Mouse (Mus musculus) spleen, adult 2 months (tissue): ENCODE measurements at regions not wholly inside any gene's neighbourhood (a gene's known extent, or its start where the extent isn't known, plus 50 kb on each side); places are given as distances from the start of the nearest gene placed in this dataset.

ENCODE experiments used
- DNase-seq, 2 experiments: peaks; one replicate each; pipeline versions ENCODE4 v3.0.0 to v3.0.0-alpha.2; 2012 to 2021; ENCODE audit warnings: low spot score in 2 of 2, low read depth in 1 of 2
- H3K27ac ChIP-seq: fragments of 200-500 bp; 2 replicates; pipeline ENCODE4 v1.5.1; 2012; ENCODE audit warnings: low read length, inconsistent platforms; ENCODE audit not compliant: insufficient read depth
- H3K27me3 ChIP-seq: fragments of 200-500 bp; 2 replicates; pipeline ENCODE4 v1.6.1; 2012; ENCODE audit warnings: mild to moderate bottlenecking, moderate library complexity, low read length, inconsistent platforms; ENCODE audit not compliant: control insufficient read depth, insufficient read depth
- H3K36me3 ChIP-seq: fragments of 200-500 bp; 2 replicates; pipeline ENCODE4 v1.6.1; 2012; ENCODE audit warnings: mild to moderate bottlenecking, low read length, inconsistent platforms; ENCODE audit not compliant: control insufficient read depth, insufficient read depth
- H3K4me1 ChIP-seq: fragments of 200-500 bp; 2 replicates; pipeline ENCODE4 v1.6.1; 2011; ENCODE audit warnings: inconsistent platforms; ENCODE audit not compliant: control insufficient read depth, insufficient read depth, insufficient read length
- H3K4me3 ChIP-seq: fragments of 200-500 bp; 2 replicates; pipeline ENCODE4 v1.5.1; 2011; ENCODE audit warnings: mild to moderate bottlenecking, inconsistent platforms; ENCODE audit not compliant: insufficient read depth, insufficient read length; ENCODE audit errors: extremely low read depth
- CTCF ChIP-seq: fragments of 200-500 bp; IDR thresholded peaks from 2 replicates; pipeline ENCODE4 v1.5.1; 2011; ENCODE audit warnings: mild to moderate bottlenecking, inconsistent platforms; ENCODE audit not compliant: insufficient read depth, insufficient read length, insufficient replicate concordance; ENCODE audit errors: extremely low read depth
- POLR2A ChIP-seq: fragments of 200-500 bp; IDR thresholded peaks from 2 replicates; pipeline ENCODE4 v1.6.1; 2011; ENCODE audit warnings: low read depth, low read length, inconsistent platforms
- WGBS: fragments of 180-500 bp; shearing (Covaris S2); methylation state at CpG from one replicate; pipeline ENCODE4 v1.1.7; 2018; 5-methylcytosine and 5-hydroxymethylcytosine counted together

- H3K27ac ChIP-seq: no peak overlapping the region
- H3K4me3 ChIP-seq: no peak overlapping the region
- H3K27me3 ChIP-seq: no peaks in the 10 kb centered on the region
- WGBS: 87% methylated on average over 9 of the region's 9 CpGs
- no peaks in the 10 kb centered on the region for H3K36me3 ChIP-seq
- TF ChIP-seq POLR2A (no peak), CTCF (no peak)
- H3K4me1 ChIP-seq: no peaks in the 10 kb centered on the region
- DNase-seq: no peak
Observed at GRCm38 (mm10) chr7:135880446-135880845, 164.3 kb upstream of the Mki67 start.

DNA sequence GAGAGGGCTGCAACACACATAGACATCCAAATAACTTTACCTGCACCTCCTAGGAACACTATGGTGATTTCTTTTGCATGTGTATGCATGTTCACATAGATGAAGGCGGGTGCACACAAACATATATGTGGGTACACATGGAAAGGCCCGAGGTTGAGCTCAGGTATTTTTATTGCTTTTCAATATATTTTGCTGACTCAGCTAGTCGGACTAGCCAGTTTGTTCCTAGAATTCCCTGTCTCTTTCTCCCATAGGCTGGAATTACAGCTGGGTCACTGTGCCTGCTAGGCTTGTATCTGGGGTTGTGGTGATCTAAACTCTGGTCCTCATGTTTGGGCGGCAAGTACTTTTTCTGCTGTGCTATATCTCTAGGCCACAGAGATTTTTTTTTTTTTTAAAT, 166.1 kb upstream of the Mki67 start:
- Histone ChIP-seq H3K4me3 (no peak overlapping the region), H3K36me3 (no peaks in the 10 kb centered on the region), H3K27me3 (no peaks in the 10 kb centered on the region), H3K4me1 (no peaks in the 10 kb centered on the region), H3K27ac (no peak overlapping the region)
- TF ChIP-seq POLR2A (no peak), CTCF (no peak)
- no peak for DNase-seq
- WGBS: 92% methylated on average over 4 of the region's 4 CpGs

GRCm38 (mm10) chr7:135888598-135888997, 172.4 kb upstream of the Mki67 start:
- Histone ChIP-seq H3K36me3 (no peaks in the 10 kb centered on the region), H3K27me3 (no peaks in the 10 kb centered on the region), H3K4me3 (no peak overlapping the region), H3K4me1 (no peaks in the 10 kb centered on the region), H3K27ac (no peak overlapping the region)
- WGBS: 64% methylated on average over 3 of the region's 3 CpGs
- DNase-seq: no peak
- TF ChIP-seq POLR2A (no peak), CTCF (no peak)

GRCm38 (mm10) chr7:135889016-135889726, 173.0 kb upstream of the Mki67 start:
- DNase-seq: no peak
- no peaks in the 10 kb centered on the region for H3K27me3 ChIP-seq
- H3K4me1 ChIP-seq: no peaks in the 10 kb centered on the region
- H3K27ac ChIP-seq: no peak overlapping the region
- no peaks in the 10 kb centered on the region for H3K36me3 ChIP-seq
- 26% methylated on average over 17 of the region's 17 CpGs for WGBS
- no peak for TF ChIP-seq CTCF
- no peak for TF ChIP-seq POLR2A
- H3K4me3 ChIP-seq: no peak overlapping the region

DNA sequence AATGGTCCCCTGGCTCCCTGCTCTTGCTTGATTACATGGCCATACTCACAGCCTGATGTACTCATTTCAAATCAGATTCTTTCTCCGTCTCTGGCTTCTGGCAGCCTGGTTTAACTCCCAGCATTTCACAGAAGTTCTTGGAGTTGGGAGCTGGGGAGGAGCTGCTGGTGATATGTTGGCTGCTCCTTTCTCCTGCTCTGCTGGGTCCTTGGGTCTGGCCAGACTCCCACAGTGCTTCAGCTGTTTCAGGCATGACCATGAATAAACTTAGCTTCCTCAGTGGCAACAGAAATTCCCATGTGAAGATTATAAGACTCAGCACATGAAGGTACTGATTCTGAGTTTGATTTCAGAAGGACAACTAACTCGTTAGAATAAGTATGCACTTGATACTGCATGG, 182.7 kb upstream of the Mki67 start:
- Histone ChIP-seq H3K36me3 (no peaks in the 10 kb centered on the region), H3K4me3 (no peak overlapping the region), H3K27me3 (no peaks in the 10 kb centered on the region), H3K4me1 (no peaks in the 10 kb centered on the region), H3K27ac (no peak overlapping the region)
- WGBS: 86% methylated on average over 2 of the region's 2 CpGs
- no peak for DNase-seq
- no peak for TF ChIP-seq POLR2A
- no peak for TF ChIP-seq CTCF

GRCm38 (mm10) chr7:135899765-135900164, 183.6 kb upstream of the Mki67 start:
- DNase-seq: no peak
- 83% methylated on average over 5 of the region's 5 CpGs for WGBS
- H3K4me3 ChIP-seq: no peak overlapping the region
- no peaks in the 10 kb centered on the region for H3K36me3 ChIP-seq
- H3K27ac ChIP-seq: no peak overlapping the region
- TF ChIP-seq CTCF (no peak), POLR2A (no peak)
- no peaks in the 10 kb centered on the region for H3K4me1 ChIP-seq
- no peaks in the 10 kb centered on the region for H3K27me3 ChIP-seq

DNA sequence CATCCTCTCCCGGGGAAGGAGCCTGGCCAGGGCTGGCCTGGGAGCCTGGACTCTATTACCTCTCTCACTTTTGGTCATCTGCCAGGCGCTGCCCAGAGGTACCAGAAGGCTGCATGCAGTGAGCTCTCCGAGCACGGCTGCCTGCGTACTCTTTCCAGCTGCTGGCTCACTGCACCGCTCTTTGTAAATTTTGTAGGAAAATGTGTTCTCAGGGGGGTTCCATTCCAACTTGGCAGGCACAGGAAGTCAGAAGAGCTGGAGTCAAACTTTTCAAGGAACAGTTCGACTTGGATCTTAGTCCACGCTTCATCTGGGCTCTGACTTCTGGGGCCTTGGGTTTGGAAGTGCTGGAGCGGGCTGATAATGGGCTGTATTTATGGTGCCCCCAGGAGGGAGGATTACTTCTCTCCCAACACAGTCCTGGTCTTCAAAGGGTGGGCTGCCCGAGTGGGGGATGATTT, 184.7 kb upstream of the Mki67 start:
- Histone ChIP-seq H3K27me3 (no peaks in the 10 kb centered on the region), H3K4me3 (no peak overlapping the region), H3K27ac (no peak overlapping the region), H3K4me1 (no peaks in the 10 kb centered on the region), H3K36me3 (no peaks in the 10 kb centered on the region)
- TF ChIP-seq CTCF: no peak
- TF ChIP-seq POLR2A: no peak
- 69% methylated on average over 10 of the region's 10 CpGs for WGBS
- DNase-seq: no peak
